Mouse (Mus musculus) kidney, embryonic 14.5 days (tissue): ENCODE data around the gene Rab31. TPM values are rescaled to one million over a fixed set of nuclear protein-coding genes. Genes with fewer than 3 reads are reported as not detected.
A peak's percentile ranks its signal among the peaks of the same experiment; 100 is the strongest.

Experiments used
- ATAC-seq: fragments of 200-750 bp; cut with Nextera tagmentation; 2 replicates; pipeline ENCODE4 v1.8.0; 2017; ENCODE audit warnings: moderate number of reproducible peaks, mild to moderate bottlenecking, moderate TSS enrichment, moderate library complexity; ENCODE audit not compliant: low FRiP score, low TSS enrichment
- H3K27ac ChIP-seq: fragments of 300-500 bp; sonication (generic); 2 replicates; pipeline ENCODE4 v1.5.1; 2014; ENCODE audit warnings: low read depth, mild to moderate bottlenecking, low read length, moderate library complexity, mixed read lengths
- H3K27me3 ChIP-seq: fragments of 300-500 bp; sonication (generic); 2 replicates; pipeline ENCODE4 v1.6.1; 2014; ENCODE audit warnings: mild to moderate bottlenecking, low read length; ENCODE audit not compliant: control insufficient read depth, insufficient read depth
- H3K36me3 ChIP-seq: fragments of 300-500 bp; sonication (generic); 2 replicates; pipeline ENCODE4 v1.6.1; 2014; ENCODE audit warnings: low read length, mixed read lengths; ENCODE audit not compliant: control insufficient read depth, insufficient read depth
- H3K4me1 ChIP-seq: fragments of 300-500 bp; sonication (generic); 2 replicates; pipeline ENCODE4 v1.6.1; 2014; ENCODE audit warnings: low read length, mixed read lengths; ENCODE audit not compliant: control insufficient read depth, insufficient read depth
- H3K4me2 ChIP-seq: fragments of 300-500 bp; sonication (generic); replicated peaks from 2 replicates; pipeline ENCODE4 v1.6.1; 2014; ENCODE audit warnings: low read depth, mild to moderate bottlenecking, low read length
- H3K4me3 ChIP-seq: fragments of 300-500 bp; sonication (generic); 2 replicates; pipeline ENCODE4 v1.5.1; 2014; ENCODE audit warnings: mild to moderate bottlenecking, low read length
- H3K9ac ChIP-seq: fragments of 300-500 bp; sonication (generic); 2 replicates; pipeline ENCODE4 v1.6.1; 2014; ENCODE audit warnings: low read depth, mild to moderate bottlenecking, low read length, moderate library complexity
- H3K9me3 ChIP-seq: fragments of 300-500 bp; sonication (generic); 2 replicates; pipeline ENCODE4 v1.6.1; 2016; ENCODE audit warnings: low read length; ENCODE audit not compliant: control insufficient read depth
- WGBS: fragments of 180-500 bp; shearing (Covaris S2); extraction: QIAGEN DNeasy Blood & Tissue Kit; methylation state at CpG from one replicate; pipeline ENCODE4 v1.1.7; 2014; 5-methylcytosine and 5-hydroxymethylcytosine counted together
- polyA plus RNA-seq: library from polyadenylated mRNA; unstranded; fragments of >200 nt; fragmentation: Nextera tagmentation; extraction: Ambion mirVana; gene quantifications from 2 replicates; pipeline ENCODE4 v1.2.1, GENCODE M21; 2014

Rab31 gene
- polyA plus RNA-seq, 1 experiment from 2014 or later = 38.0 TPM

DNA sequence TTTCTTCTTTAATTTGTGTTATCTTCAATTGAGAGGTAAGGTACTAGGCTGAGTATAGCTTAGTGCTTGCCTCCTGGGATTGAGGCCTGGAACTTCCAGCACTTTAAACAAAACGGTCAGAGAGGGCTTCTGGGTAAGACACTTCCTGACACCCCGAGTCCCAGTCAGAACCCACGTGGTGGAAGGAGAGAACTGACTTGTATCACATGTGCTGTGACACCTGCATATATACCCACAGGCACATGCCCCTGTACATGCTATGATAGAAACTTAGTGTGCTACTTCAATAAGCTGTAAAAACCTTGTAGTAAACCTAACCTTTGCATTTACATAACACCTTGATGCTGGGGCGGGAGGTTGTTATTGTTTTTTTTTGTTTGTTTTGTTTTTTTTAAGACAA, 25.9 kb upstream of the Rab31 start:
- Histone ChIP-seq H3K27me3 (no peaks in the 10 kb centered on the region), H3K4me3 (no peak overlapping the region), H3K4me1 (no peaks in the 10 kb centered on the region), H3K9me3 (no peaks in the 10 kb centered on the region), H3K9ac (no peak overlapping the region), H3K4me2 (no peak overlapping the region), H3K27ac (no peak overlapping the region), H3K36me3 (peaks cover 7% of the 10 kb centered on the region; the same call in 1 of the 2 replicates)
- ATAC-seq = no peak
- 67% methylated on average over 4 of the region's 4 CpGs for WGBS

DNA sequence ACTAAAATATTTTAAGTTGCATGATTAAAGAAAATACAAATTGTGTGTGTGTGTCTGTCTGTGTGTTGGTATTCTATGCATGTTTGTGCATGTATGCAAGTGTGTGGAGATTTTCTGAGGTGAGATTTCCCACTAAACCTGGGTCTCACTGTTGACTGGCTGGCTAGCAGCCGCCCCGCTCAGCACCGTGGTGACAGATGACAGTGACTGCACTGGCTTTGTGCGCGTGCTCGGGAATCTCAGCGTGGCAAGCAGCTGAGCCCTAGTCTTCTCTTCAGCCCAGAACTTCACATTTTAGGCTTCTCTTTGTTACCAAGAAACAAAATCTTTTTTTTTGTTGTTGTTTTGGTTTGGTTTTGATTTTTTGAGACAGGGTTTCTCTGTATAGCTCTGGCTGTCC, 23.5 kb upstream of the Rab31 start:
- H3K36me3 ChIP-seq = 0 out of 2 replicates have a peak, but pooled peaks cover 4% of the 10 kb centered on the region
- no peak overlapping the region for H3K4me2 ChIP-seq
- no peak overlapping the region for H3K4me3 ChIP-seq
- 88% methylated on average over 7 of the region's 7 CpGs for WGBS
- no peaks in the 10 kb centered on the region for H3K4me1 ChIP-seq
- no peaks in the 10 kb centered on the region for H3K9me3 ChIP-seq
- H3K9ac ChIP-seq = no peak overlapping the region
- no peak overlapping the region for H3K27ac ChIP-seq
- no peak for ATAC-seq
- H3K27me3 ChIP-seq = no peaks in the 10 kb centered on the region

DNA sequence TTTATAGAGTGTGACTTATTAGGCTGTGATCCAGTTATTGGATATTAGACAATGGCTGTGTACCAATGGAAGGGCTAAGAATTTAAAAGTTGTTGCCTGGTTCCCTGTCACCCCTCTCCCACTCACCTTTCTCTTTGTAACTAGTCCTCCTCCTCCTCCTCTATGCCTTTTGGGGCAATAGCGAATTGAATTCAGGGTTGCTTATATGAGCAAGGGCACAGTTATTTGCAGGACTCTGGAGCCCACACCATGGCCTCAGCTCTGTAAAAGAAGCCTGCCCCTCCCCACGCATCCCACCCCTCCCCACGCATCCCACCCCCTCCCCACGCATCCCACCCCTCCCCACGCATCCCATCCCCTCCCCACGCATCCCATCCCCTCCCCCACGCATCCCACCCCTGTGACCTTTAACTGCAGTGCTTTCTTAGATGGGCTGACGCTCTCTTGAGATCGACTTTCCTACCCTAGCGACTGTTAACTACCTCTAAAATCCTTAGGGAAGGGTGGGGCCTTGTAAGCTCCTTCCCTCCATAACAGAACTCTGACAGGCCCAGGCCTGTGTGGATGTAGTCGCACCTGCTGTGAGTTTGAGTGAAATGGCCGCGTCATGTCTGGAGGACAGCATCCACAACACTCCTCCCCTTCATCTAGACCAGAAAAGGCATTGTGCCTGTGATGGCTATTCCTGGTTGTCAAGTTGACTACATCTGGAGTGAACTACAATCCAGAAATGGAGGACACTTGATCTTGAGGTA, 21.7 kb upstream of the Rab31 start:
- Histone ChIP-seq H3K27me3 (no peaks in the 10 kb centered on the region), H3K4me1 (no peaks in the 10 kb centered on the region; the same call in 1 of the 2 replicates), H3K36me3 (peaks cover 4% of the 10 kb centered on the region; the same call in 1 of the 2 replicates), H3K9me3 (no peaks in the 10 kb centered on the region), H3K9ac (no peak overlapping the region), H3K4me2 (no peak overlapping the region), H3K4me3 (no peak overlapping the region), H3K27ac (no peak overlapping the region)
- ATAC-seq = no peak
- whole genome bisulfite sequencing = 74% methylated on average over 13 of the region's 13 CpGs

DNA sequence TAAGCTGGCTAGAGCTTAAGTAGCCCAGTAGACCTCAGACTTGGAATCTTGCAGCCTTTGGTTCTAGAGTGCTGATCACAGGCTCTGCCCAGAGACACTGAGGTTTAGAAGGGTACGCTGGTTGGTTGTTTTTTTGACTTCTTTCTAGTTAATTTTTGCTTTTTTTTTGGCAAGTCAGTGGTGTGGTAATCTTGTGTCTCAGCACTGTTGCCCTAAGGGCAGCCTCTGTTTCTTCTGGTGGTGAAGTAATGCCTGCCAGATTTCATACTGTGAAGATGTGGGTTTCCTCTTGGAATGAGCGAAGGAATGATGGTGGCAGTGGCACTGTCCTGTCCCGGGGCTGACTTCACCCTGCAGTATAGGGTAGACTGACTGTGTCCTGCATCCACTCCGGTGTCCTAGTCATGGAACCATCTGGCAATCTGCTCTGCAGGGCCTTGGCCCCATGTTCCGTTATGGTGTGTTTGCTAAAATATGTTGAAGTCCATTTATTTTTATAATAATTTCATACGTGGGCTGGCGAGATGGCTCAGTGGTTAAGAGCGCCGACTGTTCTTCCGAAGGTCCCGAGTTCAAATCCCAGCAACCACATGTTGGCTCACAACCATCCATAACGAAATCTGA, 20.9 kb upstream of the Rab31 start:
- 96% methylated on average over 12 of the region's 12 CpGs for WGBS
- peaks cover 4% of the 10 kb centered on the region; the same call in 1 of the 2 replicates for H3K36me3 ChIP-seq
- no peak overlapping the region for H3K9ac ChIP-seq
- H3K27me3 ChIP-seq = no peaks in the 10 kb centered on the region
- no peaks in the 10 kb centered on the region for H3K9me3 ChIP-seq
- H3K27ac ChIP-seq = no peak overlapping the region
- ATAC-seq = no peak
- no peak overlapping the region for H3K4me2 ChIP-seq
- no peak overlapping the region for H3K4me3 ChIP-seq
- H3K4me1 ChIP-seq = peaks cover 3% of the 10 kb centered on the region

DNA sequence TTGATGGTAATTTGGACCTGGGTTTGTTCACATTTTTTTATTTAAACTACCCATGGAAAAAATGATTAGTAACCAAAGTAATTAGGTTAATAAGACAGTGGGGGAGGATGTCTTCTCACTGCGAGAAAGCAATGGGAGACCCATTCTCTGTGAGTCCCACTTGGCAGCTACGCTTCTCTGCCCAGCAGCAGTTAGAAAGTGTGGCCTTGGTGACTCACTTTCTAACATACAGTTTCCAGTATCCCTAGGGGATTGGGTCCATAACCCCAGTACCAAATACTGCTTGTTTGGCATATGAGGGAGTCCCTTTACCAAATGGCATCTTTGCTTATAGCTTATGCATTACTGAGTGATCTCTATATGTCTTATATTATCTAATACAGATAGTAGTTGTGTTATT, 18.6 kb upstream of the Rab31 start:
- Histone ChIP-seq H3K9ac (no peak overlapping the region), H3K27me3 (no peaks in the 10 kb centered on the region), H3K4me3 (no peak overlapping the region), H3K36me3 (peaks cover 13% of the 10 kb centered on the region; the same call in 1 of the 2 replicates), H3K9me3 (no peaks in the 10 kb centered on the region), H3K27ac (no peak overlapping the region), H3K4me1 (peaks cover 3% of the 10 kb centered on the region), H3K4me2 (no peak overlapping the region)
- WGBS = 77% methylated on average over 2 of the region's 2 CpGs
- ATAC-seq = no peak

DNA sequence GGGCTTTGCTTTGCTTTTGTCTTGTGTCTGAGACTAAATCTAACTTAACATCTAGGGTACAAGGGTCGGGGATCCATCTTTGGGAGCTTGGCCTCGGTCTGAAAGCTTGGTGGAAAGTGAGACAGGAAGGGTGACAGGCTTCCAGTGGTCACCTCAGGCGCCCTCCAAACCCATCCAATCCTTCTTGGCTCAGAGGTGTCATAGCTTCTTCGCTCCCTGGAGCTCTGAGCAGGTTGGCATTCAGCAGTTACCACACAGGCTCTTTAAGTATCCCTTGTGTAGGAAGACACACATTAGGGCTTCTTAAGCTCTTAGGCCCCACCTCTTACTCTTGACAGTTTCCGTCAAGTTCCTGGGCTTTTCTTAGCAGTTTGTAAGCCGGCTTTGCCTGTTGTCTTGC, 17.0 kb upstream of the Rab31 start:
- no peak for ATAC-seq
- no peak overlapping the region for H3K4me3 ChIP-seq
- 92% methylated on average over 6 of the region's 6 CpGs for WGBS

DNA sequence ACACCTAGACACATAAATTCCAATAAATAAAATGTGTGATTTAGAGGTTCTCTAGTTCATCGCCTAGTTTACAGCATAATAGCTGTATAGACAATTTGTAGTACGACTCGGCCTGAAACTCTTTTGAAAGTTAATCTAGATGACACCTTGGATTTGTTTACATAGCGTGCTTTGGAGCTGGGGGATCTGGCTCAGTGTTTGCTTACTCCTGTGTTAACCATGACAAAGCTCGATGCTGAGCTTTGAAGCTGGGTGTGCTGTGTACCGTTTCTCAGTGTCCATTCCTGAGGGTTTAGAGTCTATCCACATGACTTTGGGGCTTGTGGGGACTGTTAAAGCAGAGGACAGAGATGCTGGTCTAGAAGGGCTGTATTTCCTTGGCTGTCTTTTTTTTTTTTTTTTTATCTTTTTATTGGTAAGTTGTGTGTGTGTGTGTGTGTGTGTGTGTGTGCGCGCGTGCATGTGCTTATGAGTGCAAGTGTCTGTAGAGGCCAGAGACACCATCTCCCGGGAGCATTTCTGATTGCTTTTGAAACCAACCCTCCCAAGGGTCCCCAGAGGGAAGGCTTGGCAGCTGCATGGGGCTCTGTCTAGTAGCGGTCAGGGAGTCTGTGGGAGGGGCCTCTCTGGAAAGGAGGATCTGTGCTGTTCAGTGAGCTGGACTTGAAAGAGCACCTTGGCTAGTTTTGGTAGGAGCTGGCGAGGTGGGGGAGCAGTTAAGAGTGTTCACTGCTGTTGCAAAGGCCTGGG, 16.2 kb upstream of the Rab31 start:
- H3K9me3 ChIP-seq = no peaks in the 10 kb centered on the region
- H3K4me3 ChIP-seq = no peak overlapping the region
- H3K27me3 ChIP-seq = no peaks in the 10 kb centered on the region
- ATAC-seq = 0 out of 2 replicates have a peak, but pooled peaks have one; percentile 36
- H3K27ac ChIP-seq = no peak overlapping the region
- 64% methylated on average over 12 of the region's 12 CpGs for WGBS
- peaks cover 10% of the 10 kb centered on the region; the same call in 1 of the 2 replicates for H3K36me3 ChIP-seq
- peaks cover 7% of the 10 kb centered on the region for H3K4me1 ChIP-seq
- H3K4me2 ChIP-seq = no peak overlapping the region
- H3K9ac ChIP-seq = no peak overlapping the region

More for the DNA sequence above, 17.0 kb upstream of the Rab31 start:
- H3K27ac ChIP-seq = no peak overlapping the region
- H3K9ac ChIP-seq = no peak overlapping the region
- H3K4me1 ChIP-seq = peaks cover 4% of the 10 kb centered on the region
- H3K36me3 ChIP-seq = peaks cover 10% of the 10 kb centered on the region; the same call in 1 of the 2 replicates
- no peaks in the 10 kb centered on the region for H3K9me3 ChIP-seq
- no peak overlapping the region for H3K4me2 ChIP-seq
- H3K27me3 ChIP-seq = no peaks in the 10 kb centered on the region

DNA sequence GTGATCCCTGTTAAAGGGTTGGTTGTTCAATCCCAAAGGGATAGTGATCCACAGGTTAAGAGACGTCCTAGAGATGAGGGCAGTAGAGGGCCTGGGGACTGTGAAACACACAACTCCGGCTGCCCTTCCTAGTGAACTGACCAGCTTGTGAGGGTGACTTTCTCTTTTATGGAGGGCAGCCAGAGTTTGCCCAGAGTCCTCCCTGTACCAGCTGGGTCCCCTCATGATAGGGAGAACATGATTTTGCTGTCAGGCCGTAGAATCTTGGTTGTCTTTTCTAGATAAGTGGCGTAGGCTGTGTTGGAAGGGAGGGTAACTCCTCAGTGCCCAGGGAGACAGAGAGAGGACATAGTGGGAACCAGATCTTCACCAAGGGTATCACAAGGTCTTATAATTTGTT, 14.7 kb upstream of the Rab31 start:
- Histone ChIP-seq H3K27ac (no peak overlapping the region), H3K4me2 (no peak overlapping the region), H3K4me1 (peaks cover 7% of the 10 kb centered on the region), H3K36me3 (peaks cover 10% of the 10 kb centered on the region; the same call in 1 of the 2 replicates), H3K4me3 (no peak overlapping the region), H3K9me3 (no peaks in the 10 kb centered on the region), H3K9ac (no peak overlapping the region), H3K27me3 (no peaks in the 10 kb centered on the region)
- no peak for ATAC-seq
- 82% methylated on average over 4 of the region's 4 CpGs for WGBS
